Mouse (Mus musculus) naive thymus-derived CD4-positive, alpha-beta T cell, adult 2 months (primary cell): ENCODE results near the gene Lrrc4.

Source experiments
- DNase-seq: peaks from one replicate; pipeline ENCODE4 v3.0.0-alpha.2; 2011; ENCODE audit warnings: low read depth

Lrrc4 gene

DNA sequence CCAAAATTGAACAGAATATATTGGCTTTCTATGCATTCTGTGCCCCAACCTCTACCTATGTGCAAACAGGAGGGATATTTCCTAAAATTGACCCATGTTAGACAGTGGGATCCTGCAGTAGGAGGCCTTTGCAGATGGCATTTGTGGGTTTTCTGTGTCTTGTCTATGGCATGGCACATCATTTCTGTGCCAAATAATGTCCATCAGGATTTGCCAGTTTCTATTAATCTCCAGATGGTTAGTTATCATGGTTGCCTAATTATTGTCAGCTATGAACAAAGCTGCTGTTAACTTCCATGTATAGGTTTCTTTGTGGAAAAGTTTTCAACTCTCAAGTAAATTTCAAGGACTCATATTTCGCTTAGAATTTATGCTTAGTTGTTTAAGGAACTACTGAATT is 164.0 kb downstream of the Lrrc4 start:
- DNase-seq, result no peak

GRCm38 (mm10) chr6:28664716-28665115 is 166.8 kb downstream of the Lrrc4 start:
- no peak for DNase-seq

GRCm38 (mm10) chr6:28663670-28664069 is 167.9 kb downstream of the Lrrc4 start:
- DNase-seq, result no peak

DNA sequence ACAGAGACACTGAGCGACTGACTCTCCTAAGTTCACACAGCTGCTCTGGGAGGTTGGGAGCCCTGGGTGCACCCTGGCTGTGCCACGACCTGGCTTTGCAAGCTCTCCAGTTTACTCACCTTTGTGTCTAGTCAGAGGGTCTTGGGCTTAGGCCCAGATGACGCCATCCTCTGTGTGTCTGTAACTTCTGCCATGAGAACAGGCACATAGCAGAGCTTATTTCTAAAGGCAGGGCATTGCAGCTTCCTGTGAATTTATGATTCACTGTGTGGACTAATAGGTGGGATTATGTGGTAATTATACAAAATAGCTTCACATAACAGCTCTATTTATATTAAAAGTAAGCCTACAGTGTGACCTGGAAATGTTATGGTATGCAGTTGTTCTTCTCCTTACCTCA is 168.5 kb downstream of the Lrrc4 start:
- DNase-seq, result no peak

- no peak for DNase-seq
Observed at GRCm38 (mm10) chr6:28656511-28656910, 175.0 kb downstream of the Lrrc4 start.

- no peak for DNase-seq
Observed at GRCm38 (mm10) chr6:28645231-28645630, 186.3 kb downstream of the Lrrc4 start.

- DNase-seq, result no peak
Observed at GRCm38 (mm10) chr6:28642909-28643308, 188.6 kb downstream of the Lrrc4 start.

DNA sequence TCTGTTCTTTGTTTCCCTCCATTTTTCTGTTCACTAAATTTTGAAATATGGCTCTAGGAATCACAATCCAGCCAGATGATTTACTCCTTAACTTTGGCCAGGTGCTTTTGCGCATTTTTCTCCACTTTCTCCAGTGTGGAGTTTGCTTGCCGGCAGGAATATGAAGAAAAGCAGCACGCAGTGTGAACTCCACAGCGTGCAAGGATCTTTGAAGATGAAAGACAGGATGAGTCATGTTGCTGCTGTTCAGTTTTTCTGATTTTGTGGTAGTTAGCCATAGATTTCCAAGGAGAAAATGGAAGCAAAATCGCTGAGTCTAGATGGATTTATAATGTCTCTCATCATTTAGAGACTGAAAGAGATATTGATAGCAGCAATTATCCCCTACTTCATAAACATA is 191.5 kb downstream of the Lrrc4 start:
- DNase-seq, result no peak

DNA sequence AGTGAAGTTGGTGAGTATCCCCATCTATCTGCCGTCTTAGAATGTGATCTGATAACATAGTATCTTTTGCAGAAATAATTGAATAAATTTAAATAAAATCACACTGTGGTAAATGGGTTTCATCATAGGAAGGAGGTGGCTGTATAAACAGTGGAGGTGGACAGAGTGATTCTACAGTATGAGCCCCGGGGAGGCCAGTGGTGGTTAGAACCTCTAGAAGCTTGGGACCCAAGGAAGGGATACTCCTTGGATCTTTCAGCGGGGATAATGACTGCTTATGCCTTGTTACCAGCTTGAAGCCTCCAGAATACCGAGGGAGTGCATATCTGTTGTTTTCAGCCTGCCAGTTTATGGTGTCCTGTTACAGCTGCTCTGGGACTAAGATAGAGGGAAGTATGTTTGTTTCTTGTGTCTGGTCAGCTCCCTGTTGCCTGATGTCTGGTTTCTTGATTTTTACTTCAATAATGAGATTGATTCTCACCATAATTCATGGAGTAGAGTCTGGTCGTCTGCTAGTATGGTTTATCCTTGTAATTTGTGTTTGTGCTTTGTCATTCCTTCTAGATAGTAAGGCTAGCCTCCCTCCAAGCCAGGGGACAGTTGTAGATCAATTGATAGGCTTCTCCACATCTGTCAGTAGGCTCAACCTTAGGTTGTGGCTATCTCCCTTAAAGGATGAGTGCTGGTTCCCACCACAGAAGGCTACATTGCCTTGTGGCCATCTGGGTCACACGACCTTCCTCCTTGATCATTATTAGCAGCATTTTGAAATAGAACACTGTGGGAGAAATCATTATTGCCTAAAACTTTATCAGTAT is 195.8 kb downstream of the Lrrc4 start:
- no peak for DNase-seq

DNA sequence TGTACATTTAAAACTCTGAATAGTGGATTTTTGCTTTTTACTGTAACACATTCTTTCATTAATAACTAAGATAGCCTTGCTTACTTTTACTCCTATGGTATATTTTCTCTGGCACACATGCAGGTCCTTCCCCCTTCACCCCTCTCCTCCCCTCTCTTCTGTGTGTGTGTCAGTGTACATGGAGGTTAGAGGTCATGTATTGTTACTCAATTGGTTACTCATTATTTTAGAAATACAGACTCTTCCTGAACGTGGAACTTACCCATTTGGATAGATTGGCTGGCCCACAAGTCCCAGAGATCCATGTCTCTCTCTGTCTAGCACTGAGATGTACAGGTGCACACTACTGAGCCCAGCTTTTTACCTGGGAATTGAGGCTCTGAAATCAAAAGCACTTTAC is 196.5 kb downstream of the Lrrc4 start:
- DNase-seq, result no peak

DNA sequence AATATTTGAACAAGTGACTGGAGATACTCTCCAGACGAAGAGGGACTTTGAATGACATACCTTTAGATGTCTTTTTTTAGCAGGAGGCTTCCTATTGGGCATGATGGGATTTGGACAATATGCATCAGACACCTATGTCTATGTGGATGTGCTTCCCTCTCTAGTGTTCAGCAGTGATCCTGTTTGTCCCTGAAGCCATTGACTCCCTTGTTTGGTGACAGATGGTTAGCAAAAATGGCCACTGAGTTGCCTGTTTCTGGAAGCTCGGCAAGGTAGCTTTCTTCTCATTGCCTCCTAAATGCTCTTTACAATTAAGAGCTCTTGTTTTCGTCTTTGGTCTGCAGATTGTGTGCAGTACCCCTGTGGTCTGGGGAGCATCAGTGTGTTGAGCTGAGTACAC is 197.9 kb downstream of the Lrrc4 start:
- no peak for DNase-seq

GRCm38 (mm10) chr6:28633120-28633519 is 198.4 kb downstream of the Lrrc4 start:
- DNase-seq, result no peak

DNA sequence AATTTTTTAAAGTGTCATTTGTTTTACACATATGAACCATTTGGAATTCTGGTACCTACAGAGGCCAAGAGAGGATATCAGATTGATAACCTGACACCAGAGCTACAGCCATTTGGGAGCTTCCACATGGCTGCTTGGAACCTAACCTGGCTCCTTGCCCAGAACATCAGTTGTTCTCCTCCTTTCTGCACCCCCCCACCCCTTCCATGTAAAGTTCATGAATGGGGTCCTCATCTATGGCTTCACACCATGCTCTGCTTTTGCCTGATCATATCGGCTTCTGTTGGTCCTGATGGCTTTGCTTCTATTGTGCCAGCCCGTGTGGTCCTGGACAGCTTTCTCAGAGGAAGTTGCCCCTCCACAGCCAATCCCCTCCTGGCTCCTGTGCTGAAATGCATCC is 200.6 kb downstream of the Lrrc4 start:
- DNase-seq, result no peak

- no peak for DNase-seq
Observed at GRCm38 (mm10) chr6:28629866-28630265, 201.7 kb downstream of the Lrrc4 start.

GRCm38 (mm10) chr6:28628408-28628807 is 203.1 kb downstream of the Lrrc4 start:
- no peak for DNase-seq

DNA sequence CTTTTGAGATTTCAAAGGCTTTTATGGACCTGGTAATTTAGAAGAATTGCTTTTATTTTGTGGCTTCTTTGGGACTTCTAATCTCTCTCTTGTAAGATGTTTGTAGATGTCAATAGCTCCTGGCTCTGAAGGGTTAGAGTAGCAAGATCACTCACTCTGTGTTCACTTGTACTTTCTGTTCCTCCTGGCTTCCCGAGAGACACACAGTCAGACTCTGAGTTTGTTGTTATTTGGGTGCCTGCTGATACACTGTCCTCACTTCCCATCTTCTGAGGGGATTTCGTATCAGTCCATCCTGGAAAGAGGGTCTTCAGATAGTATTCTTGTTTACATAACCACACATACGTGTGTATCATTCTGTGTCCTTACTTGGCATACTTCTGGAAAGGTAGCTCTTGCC is 208.6 kb downstream of the Lrrc4 start:
- DNase-seq, result no peak

DNA sequence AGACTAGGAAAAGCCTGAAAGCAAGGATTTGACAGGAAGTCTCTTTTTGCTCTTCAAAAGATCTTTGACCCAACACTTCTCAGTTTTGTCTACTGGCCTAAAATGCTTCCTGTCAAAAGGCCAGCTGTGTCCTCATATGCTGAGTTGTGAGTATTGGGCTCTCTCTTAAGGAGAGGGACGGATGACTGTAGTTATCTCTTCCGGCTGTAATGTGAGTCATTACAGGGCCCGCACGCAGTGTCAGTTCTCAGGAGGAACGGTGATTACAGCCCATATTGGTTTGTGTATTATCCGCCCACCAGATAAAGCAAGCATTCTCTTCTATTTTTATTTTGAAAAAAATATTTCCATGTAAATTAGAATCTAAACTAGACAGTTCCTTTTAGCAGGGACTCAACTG is 209.0 kb downstream of the Lrrc4 start:
- no peak for DNase-seq

DNA sequence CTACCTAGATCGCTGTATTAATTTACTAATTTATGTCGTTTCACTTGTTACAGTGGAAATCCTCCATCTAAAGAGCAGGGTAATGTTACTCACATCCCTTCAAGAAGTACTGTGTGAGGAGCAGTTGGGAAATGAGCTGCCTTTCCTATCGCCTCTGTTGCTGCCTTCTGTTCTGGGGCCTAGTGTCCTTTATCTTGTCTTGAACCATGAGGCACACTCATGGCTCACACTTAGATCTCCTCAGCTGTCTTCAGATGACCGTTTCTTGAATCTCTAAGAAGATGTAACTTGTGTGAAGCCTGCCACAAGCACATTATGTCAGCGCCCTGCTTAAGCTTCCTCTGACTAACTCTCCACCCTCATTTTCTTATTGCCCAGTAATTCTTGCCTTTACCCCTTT is 209.6 kb downstream of the Lrrc4 start:
- DNase-seq, result no peak

DNA sequence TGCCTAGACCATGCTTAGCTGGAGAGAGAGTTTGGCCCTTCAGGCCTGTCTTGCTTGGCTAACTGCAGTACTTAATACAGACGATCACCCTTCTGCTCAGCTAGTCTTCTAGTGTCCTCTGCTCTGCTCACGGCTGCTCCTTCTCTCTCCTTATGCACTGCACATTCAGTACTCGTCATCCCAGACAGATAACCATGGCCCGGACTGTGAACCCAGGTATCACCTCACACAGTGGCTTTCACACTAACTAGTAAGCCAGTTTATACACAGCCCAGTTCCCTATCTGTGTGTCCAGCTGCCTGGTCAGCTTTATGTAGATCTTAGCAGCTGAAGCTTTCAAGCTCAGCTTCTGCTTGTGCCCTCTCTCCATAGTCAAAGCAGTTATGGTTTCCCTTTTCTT is 210.1 kb downstream of the Lrrc4 start:
- DNase-seq, result no peak

GRCm38 (mm10) chr6:28618751-28619153 is 212.8 kb downstream of the Lrrc4 start:
- peak; percentile 48 for DNase-seq

DNA sequence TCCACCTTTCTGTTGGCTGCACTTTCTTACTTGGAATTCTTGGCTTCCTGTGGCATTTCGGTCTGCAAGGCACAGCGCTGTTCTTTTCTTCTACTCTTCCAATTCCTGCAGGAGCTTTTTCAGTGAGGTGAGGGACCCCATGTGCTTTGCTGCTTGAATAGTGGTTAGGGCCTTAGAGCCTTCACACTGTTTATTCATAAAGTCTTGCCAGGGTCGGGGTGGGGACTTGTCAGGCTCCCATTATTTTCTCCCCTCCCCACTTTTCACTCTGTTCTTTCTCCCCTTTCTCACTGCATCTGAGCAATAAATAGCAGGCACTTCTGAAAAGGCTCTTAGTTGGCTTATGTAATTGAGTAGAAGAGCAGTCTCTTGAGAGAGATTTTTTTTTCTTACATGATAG is 213.2 kb downstream of the Lrrc4 start:
- DNase-seq, result no peak

- DNase-seq, result no peak
Observed at GRCm38 (mm10) chr6:28615966-28616365, 215.6 kb downstream of the Lrrc4 start.

GRCm38 (mm10) chr6:28615408-28615807 is 216.1 kb downstream of the Lrrc4 start:
- DNase-seq, result no peak

DNA sequence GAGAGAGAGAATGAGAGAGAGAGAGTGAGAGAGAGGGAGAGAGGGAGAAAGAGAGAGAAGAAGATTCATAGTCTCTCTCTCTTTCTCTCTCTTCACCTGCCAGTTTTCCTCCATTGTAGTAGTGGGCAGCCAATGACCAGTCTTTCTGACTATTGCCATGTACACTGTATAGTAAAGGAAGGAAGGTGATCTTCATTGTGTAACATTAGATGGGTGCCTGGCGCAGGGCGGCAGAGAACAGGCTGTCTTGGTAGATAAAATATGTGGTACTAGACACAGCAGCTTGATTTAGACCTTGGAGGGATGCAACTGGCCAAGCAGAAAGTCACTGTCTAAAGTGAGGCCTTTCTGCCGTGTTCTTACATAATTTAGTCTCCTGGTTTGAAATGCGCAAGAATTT is 216.7 kb downstream of the Lrrc4 start:
- DNase-seq, result no peak
